Mouse (Mus musculus): ENCODE measurements around the gene Ncoa7.

- TF ChIP-seq POLR2A (IDR thresholded peaks at IDR 0.05; ENCODE audit: low read depth, low read length) = no peak
- no peak for TF ChIP-seq CTCF (IDR thresholded peaks at IDR 0.05; ENCODE audit: extremely low read depth, insufficient read depth, insufficient read length, insufficient replicate concordance)
These were observed 173.6 kb downstream of the Ncoa7 start, which contains the start of gene Hint3 for GRCm38 (mm10) chr10:30629513-30629912.

Measured in spleen, adult 2 months (tissue).